Mouse (Mus musculus): ENCODE measurements at regions not wholly inside any gene's neighbourhood (a gene's known extent, or its start where the extent isn't known, plus 50 kb on each side); places are given as distances from the start of the nearest gene placed in this dataset.

GRCm38 (mm10) chr14:46562016-46562415 is 171.5 kb upstream of the Bmp4 start:
- TF ChIP-seq CTCF (conservative IDR thresholded peaks at IDR 0.05; ENCODE audit: low read length) = no peak
- TF ChIP-seq NANOG (IDR thresholded peaks at IDR 0.05; ENCODE audit: borderline replicate concordance, low read length) = no peak
- no peak for TF ChIP-seq POU5F1 (IDR thresholded peaks at IDR 0.05; ENCODE audit: borderline replicate concordance, low read length)

All from E14TG2a.4 (cell line).